Comparison of ENCODE assay signal across 8 mouse cellular contexts in genomic region chr2:160367448-160368208, GRCm38 (mm10). TPM values are rescaled to one million over a fixed set of nuclear protein-coding genes. Genes with fewer than 3 reads are reported as not detected.
DNase-seq lines count a peak whose midpoint lies in the region; ATAC-seq lines count a peak whose summit lies in the region.

No protein-coding gene starts in this region.

- under 1% methylated on average over 45 of the region's 45 CpGs for WGBS in forebrain, embryonic 11.5 days
- under 1% methylated on average over 45 of the region's 45 CpGs for WGBS in heart, embryonic 16.5 days
- WGBS in liver, embryonic 15.5 days (ENCODE audit: insufficient replicate concordance): under 1% methylated on average over 45 of the region's 45 CpGs
- under 1% methylated on average over 45 of the region's 45 CpGs for WGBS in neural tube, embryonic 12.5 days

- H3K36me3 ChIP-seq in forebrain, embryonic 11.5 days (ENCODE audit: control insufficient read depth, insufficient read depth, low read length): no peaks in the 10 kb centered on the region
- no peaks in the 10 kb centered on the region for H3K36me3 ChIP-seq in heart, embryonic 16.5 days (ENCODE audit: control insufficient read depth, insufficient read depth)
- H3K36me3 ChIP-seq in liver, embryonic 15.5 days (replicated peaks): no peaks in the 10 kb centered on the region
- H3K36me3 ChIP-seq in neural tube, embryonic 12.5 days: no peaks in the 10 kb centered on the region

- no peaks in the 10 kb centered on the region for H3K9me3 ChIP-seq in forebrain, embryonic 11.5 days (ENCODE audit: control insufficient read depth, low read length)
- H3K9me3 ChIP-seq in heart, embryonic 16.5 days (replicated peaks; ENCODE audit: control insufficient read depth, low read length): no peaks in the 10 kb centered on the region
- H3K9me3 ChIP-seq in liver, embryonic 15.5 days (replicated peaks): no peaks in the 10 kb centered on the region
- H3K9me3 ChIP-seq in neural tube, embryonic 12.5 days: no peaks in the 10 kb centered on the region

- peak; percentile 60 for DNase-seq in c-Kit-positive CD71-negative TER-119-negative erythroid progenitor cells, embryonic 14.5 days (ENCODE audit: low read depth)
- DNase-seq in forebrain, embryonic 11.5 days (ENCODE audit: low spot score): peak; percentile 97
- peak; percentile 95 to 96 for DNase-seq in kidney, postnatal 4 days
- DNase-seq in telencephalon, adult 2 months (ENCODE audit: low read depth, low spot score): peak; percentile 72

- peak overlapping the region; percentile 97 for H3K4me2 ChIP-seq in forebrain, embryonic 11.5 days (ENCODE audit: low read depth, low read length, severe bottlenecking)
- H3K4me2 ChIP-seq in heart, embryonic 16.5 days (ENCODE audit: low read depth, low read length): peak overlapping the region; percentile 99
- peak overlapping the region; percentile 71 for H3K4me2 ChIP-seq in liver, embryonic 15.5 days
- H3K4me2 ChIP-seq in neural tube, embryonic 12.5 days (replicated peaks): peak overlapping the region; percentile 80

- ATAC-seq in CD4-positive, CD25-positive, alpha-beta regulatory T cell, adult 4 months: peak; percentile 70
- ATAC-seq in forebrain, embryonic 11.5 days (replicated peaks; ENCODE audit: low FRiP score): peak; percentile 71
- ATAC-seq in heart, embryonic 16.5 days (replicated peaks; ENCODE audit: extremely low read depth, insufficient read depth, low FRiP score): peak; percentile 46
- peak; percentile 19; the same call in 1 of the 2 replicates for ATAC-seq in liver, embryonic 15.5 days (ENCODE audit: insufficient read depth)
- peak; percentile 69 for ATAC-seq in neural tube, embryonic 12.5 days (ENCODE audit: low FRiP score, low read depth)

- H3K4me1 ChIP-seq in forebrain, embryonic 11.5 days (replicated peaks; ENCODE audit: control insufficient read depth, insufficient read depth, low read length): peaks cover 14% of the 10 kb centered on the region
- peaks cover 20% of the 10 kb centered on the region for H3K4me1 ChIP-seq in heart, embryonic 16.5 days (ENCODE audit: control insufficient read depth, insufficient read depth, low read length)
- H3K4me1 ChIP-seq in liver, embryonic 15.5 days (replicated peaks): peaks cover 17% of the 10 kb centered on the region
- peaks cover 28% of the 10 kb centered on the region for H3K4me1 ChIP-seq in neural tube, embryonic 12.5 days

- peak overlapping the region; percentile 54 for H3K4me3 ChIP-seq in forebrain, embryonic 11.5 days (ENCODE audit: low read depth, low read length)
- H3K4me3 ChIP-seq in heart, embryonic 16.5 days (ENCODE audit: low read length): peak overlapping the region; percentile 65
- H3K4me3 ChIP-seq in liver, embryonic 15.5 days (replicated peaks): peak overlapping the region; percentile 49
- H3K4me3 ChIP-seq in neural tube, embryonic 12.5 days: peak overlapping the region; percentile 59

- H3K27me3 ChIP-seq in forebrain, embryonic 11.5 days (ENCODE audit: control insufficient read depth, insufficient read depth, low read length): peaks cover 70% of the 10 kb centered on the region
- peaks cover 62% of the 10 kb centered on the region for H3K27me3 ChIP-seq in heart, embryonic 16.5 days (ENCODE audit: control insufficient read depth, insufficient read depth, low read length)
- peaks cover 99% of the 10 kb centered on the region for H3K27me3 ChIP-seq in liver, embryonic 15.5 days
- H3K27me3 ChIP-seq in neural tube, embryonic 12.5 days (replicated peaks): peaks cover 78% of the 10 kb centered on the region

- peak overlapping the region; percentile 74 for H3K27ac ChIP-seq in forebrain, embryonic 11.5 days (ENCODE audit: low read depth, low read length)
- peak overlapping the region; percentile 83 for H3K27ac ChIP-seq in heart, embryonic 16.5 days (ENCODE audit: low read length)
- peak overlapping the region; percentile 38; the same call in 1 of the 2 replicates for H3K27ac ChIP-seq in liver, embryonic 15.5 days (replicated peaks)
- peak overlapping the region; percentile 28 for H3K27ac ChIP-seq in neural tube, embryonic 12.5 days

- peak overlapping the region; percentile 77 for H3K9ac ChIP-seq in forebrain, embryonic 11.5 days (ENCODE audit: low read length)
- peak overlapping the region; percentile 80 for H3K9ac ChIP-seq in heart, embryonic 16.5 days (ENCODE audit: low read length)
- no peak overlapping the region for H3K9ac ChIP-seq in liver, embryonic 15.5 days
- peak overlapping the region; percentile 65 for H3K9ac ChIP-seq in neural tube, embryonic 12.5 days

RNA-seq across cellular contexts. Expression of gene Mafb, which starts 0.8 kb away (rescaled TPM):
- polyA plus RNA-seq in CD4-positive, CD25-positive, alpha-beta regulatory T cell, adult 4 months (2017; shearing (Covaris generic)): under 1 TPM in 1 of 2 experiments, not detected in 1; 0.18 TPM
- polyA plus RNA-seq in forebrain, embryonic 11.5 days (2014; fragmentation: Nextera tagmentation; extraction: Ambion mirVana): 5.3 and 5.4 TPM in 2 replicates
- polyA plus RNA-seq in heart, embryonic 16.5 days (2015; fragmentation: Nextera tagmentation; extraction: Ambion mirVana): 5.8 and 8.2 TPM in 2 replicates
- polyA plus RNA-seq in liver, embryonic 15.5 days (2015; fragmentation: Nextera tagmentation; extraction: Ambion mirVana): 4.2 and 6.1 TPM in 2 replicates
- polyA plus RNA-seq in neural tube, embryonic 12.5 days (2016; fragmentation: Nextera tagmentation; extraction: Ambion mirVana): 20.2 and 21.6 TPM in 2 replicates

RNA-seq across cellular contexts. Expression of gene Gm826, which starts 33.7 kb away (rescaled TPM):
- polyA plus RNA-seq in CD4-positive, CD25-positive, alpha-beta regulatory T cell, adult 4 months (2017; shearing (Covaris generic)): not detected
- polyA plus RNA-seq in forebrain, embryonic 11.5 days (2014; fragmentation: Nextera tagmentation; extraction: Ambion mirVana): not detected in 2 replicates
- 12.0 and 12.7 TPM in 2 replicates for polyA plus RNA-seq in heart, embryonic 16.5 days (2015; fragmentation: Nextera tagmentation; extraction: Ambion mirVana)
- 4.8 and 5.4 TPM in 2 replicates for polyA plus RNA-seq in liver, embryonic 15.5 days (2015; fragmentation: Nextera tagmentation; extraction: Ambion mirVana)
- polyA plus RNA-seq in neural tube, embryonic 12.5 days (2016; fragmentation: Nextera tagmentation; extraction: Ambion mirVana): 0.39 TPM in 1 of 2 replicates, not detected in the other

Comparison
In these comparisons a context has a peak if more than half of its experiments do, and no peak if none do; other contexts are left out.
1. Peak in every context shown above with its lines: DNase-seq, ATAC-seq, H3K4me3 ChIP-seq and H3K27ac ChIP-seq.
2. ATAC-seq: peak in every context shown above with its lines; median percentile 71 in forebrain, embryonic 11.5 days; 70 in CD4-positive, CD25-positive, alpha-beta regulatory T cell, adult 4 months; 69 in neural tube, embryonic 12.5 days; 46 in heart, embryonic 16.5 days; 19 in liver, embryonic 15.5 days.
3. H3K27ac ChIP-seq: peak in every context shown above with its lines; median percentile 83 in heart, embryonic 16.5 days; 74 in forebrain, embryonic 11.5 days; 38 in liver, embryonic 15.5 days; 28 in neural tube, embryonic 12.5 days.